Mouse (Mus musculus): Measurements from ENCODE around the gene Wfs1.

DNA sequence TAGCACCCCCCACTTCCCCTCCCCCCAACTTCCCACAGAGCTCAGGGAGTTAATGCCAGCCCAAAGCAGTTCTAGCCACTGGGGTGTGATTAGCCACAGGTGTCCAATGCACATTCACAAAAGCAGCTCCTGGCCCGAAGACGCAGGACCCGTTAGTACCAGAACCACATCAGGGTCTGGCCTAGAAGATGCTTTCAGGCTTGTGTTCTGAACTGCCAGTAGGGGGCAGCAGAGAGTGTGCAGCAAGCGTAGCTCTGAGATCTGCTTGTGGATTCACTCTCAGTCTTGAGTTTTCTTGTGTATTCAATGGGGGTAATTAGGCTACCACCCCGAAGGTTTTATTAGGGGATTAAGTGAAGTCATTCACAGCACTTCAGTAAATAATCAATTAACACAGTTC is 42.6 kb downstream of the Wfs1 start:
- no peak for TF ChIP-seq POLR2A (IDR thresholded peaks at IDR 0.05; ENCODE audit: insufficient read depth, low read depth, low read length)
- no peak for TF ChIP-seq EP300 (IDR thresholded peaks at IDR 0.05; ENCODE audit: insufficient read depth, low read depth, low read length)
- peak; percentile 95 for TF ChIP-seq CTCF (IDR thresholded peaks at IDR 0.05)
